Mouse (Mus musculus) common myeloid progenitor, adult 5-6 weeks (primary cell): Measurements from ENCODE around the gene Smim5. TPM values are rescaled to one million over a fixed set of nuclear protein-coding genes. Genes with fewer than 3 reads are reported as not detected.

Experiments used
- ATAC-seq: replicated peaks from 2 replicates; pipeline ENCODE4 v1.8.0; 2016; ENCODE audit warnings: low read depth, mild to moderate bottlenecking, moderate TSS enrichment, inconsistent platforms; ENCODE audit not compliant: poor library complexity, severe bottlenecking
- total RNA-seq: library from RNA; stranded (forward); fragments of 200-1000, 187-1606 nt; gene quantifications from 2 replicates; pipeline ENCODE4 v1.2.3, GENCODE M21; 2017

The Smim5 gene
- total RNA-seq, 1 experiment from 2014 or later, result 35.4 TPM

DNA sequence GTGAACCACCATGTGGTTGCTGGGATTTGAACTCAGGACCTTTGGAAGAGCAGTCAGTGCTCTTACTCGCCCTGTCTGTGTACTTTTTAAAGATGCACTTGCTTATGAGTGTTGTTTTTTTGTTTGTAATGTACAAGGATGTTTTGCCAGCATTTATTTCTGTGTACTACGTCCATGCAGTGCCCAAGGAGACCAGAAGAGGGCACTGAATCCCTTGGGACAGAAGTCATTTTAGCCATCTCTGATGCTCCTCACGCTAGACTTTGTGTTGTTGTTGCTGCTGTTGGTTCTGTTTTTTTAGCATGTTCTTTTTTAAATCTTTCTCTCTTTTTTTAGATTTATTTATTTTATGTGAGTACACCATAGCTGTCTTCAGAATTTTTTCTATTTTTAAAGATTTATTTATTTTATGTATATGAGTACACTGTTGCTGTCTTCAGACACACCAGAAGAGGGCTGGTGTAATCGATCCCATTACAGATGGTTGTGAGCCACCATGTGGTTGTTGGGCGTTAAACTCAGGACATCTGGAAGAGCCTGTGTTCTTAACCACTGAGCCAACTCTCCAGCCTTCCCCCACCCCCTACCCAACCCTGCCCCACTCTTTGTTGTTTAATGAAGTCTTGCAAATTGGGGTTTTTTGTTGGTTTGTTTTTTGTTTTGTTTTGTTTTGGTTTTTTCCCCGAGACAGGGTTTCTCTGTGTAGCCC is 20.5 kb downstream of the Smim5 start:
- ATAC-seq, result peak; percentile 91

DNA sequence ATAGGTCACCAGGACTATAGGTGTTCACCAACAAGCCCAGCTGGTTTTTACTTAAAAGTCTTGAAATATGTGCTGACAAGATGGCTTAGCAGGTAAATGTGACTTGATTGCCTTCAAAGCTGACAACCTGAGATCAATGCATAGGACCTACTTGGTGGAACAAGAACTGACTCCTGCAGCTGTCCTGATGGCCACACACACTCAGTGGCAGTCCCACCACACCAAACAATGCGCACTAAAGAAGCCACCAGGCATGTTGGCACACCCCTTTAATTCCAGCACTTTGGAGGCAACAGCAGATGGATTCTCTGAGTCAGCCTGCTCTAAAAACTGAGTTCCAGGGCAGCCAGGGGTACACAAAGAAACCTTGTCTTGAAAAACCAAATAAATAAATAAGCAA is 22.2 kb downstream of the Smim5 start:
- no peak for ATAC-seq

GRCm38 (mm10) chr11:115929031-115929430 is 29.3 kb downstream of the Smim5 start:
- no peak for ATAC-seq

GRCm38 (mm10) chr11:115929818-115930217 is 30.1 kb downstream of the Smim5 start:
- ATAC-seq, result no peak

DNA sequence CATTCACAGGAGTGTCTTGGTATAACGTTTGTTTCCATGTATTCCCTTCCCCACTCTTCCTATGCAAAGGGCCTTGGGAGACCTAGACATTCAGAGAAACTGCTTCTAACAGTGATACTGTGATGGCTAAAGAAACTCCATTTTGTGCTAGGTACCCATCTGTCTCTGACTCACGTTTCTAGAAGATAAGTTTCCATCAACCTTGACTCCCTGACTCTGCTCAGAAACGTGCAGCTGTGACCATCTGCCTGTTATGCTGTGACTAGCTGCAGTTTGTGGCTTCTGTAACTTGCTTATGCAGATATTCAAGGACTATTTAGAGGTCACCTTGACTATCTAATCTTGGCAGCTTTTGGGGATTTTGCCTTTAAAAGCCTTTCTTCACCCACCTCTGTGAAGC is 31.5 kb downstream of the Smim5 start:
- no peak for ATAC-seq

DNA sequence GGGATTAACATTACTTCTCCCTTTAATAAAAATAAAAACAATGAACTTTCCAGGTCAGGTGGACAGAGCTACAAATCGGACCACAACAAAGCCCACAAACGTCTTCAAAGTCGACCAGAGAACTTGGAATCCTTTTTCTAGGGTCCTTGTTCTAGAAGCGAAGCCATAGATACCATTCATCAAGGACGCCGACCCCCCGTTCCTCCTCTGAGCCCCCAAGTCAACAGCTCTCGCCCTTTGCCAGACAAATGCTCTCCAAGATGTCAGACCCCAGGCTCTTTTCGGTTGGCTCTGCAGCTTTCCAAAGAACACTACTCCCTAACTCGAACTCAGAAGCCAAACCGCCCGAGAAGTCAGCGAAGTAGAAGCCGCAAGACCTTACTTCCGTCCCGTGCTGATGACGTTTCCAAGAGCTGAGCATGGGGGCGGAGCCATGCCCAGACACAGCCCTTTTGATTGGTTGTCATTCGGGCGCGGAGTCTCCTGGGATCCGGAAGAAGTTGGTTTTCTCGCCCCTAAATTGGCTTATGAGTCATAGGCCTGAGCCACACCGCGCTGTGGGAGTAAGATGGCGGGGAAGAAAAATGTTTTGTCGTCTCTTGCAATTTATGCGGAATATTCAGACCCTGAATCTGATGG is 33.5 kb downstream of the Smim5 start, which contains the start of the genes Sap30bp and Recql5:
Gene Sap30bp (plus strand): TSS at position 175 of the 639 bp plus-strand sequence.
Gene Recql5 (minus strand): TSS at position 370 of the 639 bp plus-strand sequence.
- ATAC-seq, result peak; percentile 99

- ATAC-seq, result no peak
These were observed 34.0 kb downstream of the Smim5 start for GRCm38 (mm10) chr11:115933747-115934110.

DNA sequence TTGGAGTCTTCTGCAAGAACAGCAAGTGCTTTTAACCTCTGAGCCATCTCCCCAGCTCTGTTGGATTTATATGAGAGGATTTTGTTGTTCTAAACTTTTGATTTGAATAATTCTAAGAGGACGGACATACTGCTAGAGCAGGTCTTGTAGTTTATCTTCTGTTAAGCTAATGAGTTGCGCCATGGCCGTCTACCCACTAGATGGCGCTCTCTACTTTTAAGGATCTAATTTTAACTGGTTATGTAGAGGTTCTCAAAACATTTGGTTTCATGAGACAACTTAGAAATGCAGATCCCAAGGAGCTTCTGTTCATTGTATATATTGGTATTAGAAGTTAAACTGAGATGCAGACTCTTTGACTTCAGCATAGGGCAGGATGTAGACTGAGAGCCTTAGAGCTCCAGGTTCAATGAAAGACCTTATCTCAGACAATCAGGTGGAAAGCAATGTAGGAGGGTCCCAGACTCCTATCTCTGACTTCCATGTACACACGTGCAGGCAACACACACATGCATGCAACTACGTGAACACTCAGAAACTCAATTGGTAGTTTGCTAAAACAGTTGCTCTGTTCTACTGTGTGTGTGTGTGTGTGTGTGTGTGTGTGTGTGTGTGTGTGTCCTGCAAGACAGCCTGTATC is 40.0 kb downstream of the Smim5 start:
- ATAC-seq, result peak; percentile 63

DNA sequence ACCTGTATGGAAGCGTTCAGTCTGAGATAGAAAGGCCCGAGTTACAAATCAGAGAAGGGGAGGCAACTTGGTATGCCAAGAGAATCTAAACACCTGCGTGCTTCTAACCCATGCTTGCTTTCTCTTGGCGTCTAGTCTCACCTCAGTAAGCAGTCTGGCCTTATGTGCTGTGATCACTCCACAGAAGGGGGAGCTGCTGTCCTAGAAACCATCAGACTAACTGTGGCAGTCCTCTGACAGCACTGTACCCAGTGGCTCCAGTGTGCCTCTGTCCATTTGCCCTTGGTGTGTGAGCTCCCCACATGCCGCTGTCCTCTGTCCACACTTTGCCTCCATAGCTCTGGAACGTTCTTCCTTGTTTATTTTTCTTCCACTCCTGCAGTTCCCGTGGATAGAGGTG is 42.2 kb downstream of the Smim5 start:
- no peak for ATAC-seq

- no peak for ATAC-seq
These were observed 45.5 kb downstream of the Smim5 start for GRCm38 (mm10) chr11:115945247-115945646.

DNA sequence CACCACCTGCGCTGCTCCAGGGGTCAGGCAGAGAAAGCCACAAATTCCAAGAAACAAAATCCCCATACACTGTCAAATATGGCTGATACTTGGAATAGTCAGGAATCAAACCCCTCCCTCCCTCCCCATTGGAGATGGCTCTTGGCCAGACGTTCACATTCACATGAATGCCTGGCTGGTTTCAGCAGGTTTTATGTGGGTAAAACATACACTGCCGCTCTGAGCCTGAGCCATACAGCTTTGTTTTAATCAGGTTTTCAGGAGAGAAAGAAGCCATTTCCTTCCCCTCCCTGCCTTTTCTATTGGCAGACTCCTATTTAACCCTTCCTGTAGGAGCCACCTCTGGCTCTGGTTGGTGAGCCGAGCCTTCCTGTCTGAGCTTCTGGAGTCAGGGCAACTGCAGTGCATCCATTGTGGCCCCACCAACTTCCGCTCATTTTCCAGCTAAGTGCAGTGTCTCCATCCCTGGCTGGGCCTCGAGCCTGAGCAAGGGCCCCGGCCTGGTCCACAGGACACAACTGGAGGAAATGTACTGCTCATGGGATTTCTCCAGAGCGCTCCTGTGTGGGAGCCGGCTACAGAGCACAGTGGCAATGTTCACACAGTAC is 46.6 kb downstream of the Smim5 start:
- ATAC-seq, result no peak

DNA sequence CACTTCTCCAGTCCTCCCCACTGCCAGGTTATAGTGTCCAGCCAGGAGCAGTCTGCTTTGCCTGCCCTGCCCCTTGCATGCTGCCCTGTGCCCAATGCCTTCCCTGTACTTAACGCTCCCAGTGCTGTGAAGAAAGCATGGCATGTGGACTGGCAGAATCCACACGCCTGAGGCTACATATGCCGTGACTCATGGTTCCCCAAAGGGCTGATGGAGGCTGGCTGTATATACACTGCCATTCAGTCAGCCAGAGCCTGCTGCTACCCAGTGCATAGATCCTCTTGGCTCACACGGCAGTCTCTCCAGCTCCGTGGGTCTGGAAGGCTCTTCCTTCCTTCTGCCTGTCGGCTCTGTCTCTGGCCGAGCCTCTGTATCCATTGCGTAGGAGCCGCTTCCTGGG is 48.5 kb downstream of the Smim5 start:
- ATAC-seq, result no peak

GRCm38 (mm10) chr11:115950719-115951118 is 51.0 kb downstream of the Smim5 start:
- no peak for ATAC-seq

DNA sequence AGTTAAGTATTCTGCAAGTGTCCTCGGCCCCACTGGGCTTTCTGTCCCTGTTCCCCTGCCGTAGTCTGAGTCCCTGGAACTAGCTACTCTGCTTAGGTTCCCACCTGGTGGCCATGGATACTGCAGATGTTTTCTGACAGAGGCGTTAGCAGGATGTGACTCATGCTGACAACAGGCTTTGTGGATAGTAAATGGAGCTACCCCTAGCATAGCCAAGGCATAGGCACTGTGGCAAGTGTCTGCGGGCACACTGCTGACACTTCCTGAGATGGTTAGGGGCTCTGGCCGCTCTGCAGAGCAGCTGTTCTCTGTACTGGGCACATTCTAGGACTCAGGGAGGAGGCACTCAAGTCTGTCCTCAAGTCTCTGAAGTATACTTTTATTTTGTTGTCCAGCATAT is 54.9 kb downstream of the Smim5 start:
- no peak for ATAC-seq

DNA sequence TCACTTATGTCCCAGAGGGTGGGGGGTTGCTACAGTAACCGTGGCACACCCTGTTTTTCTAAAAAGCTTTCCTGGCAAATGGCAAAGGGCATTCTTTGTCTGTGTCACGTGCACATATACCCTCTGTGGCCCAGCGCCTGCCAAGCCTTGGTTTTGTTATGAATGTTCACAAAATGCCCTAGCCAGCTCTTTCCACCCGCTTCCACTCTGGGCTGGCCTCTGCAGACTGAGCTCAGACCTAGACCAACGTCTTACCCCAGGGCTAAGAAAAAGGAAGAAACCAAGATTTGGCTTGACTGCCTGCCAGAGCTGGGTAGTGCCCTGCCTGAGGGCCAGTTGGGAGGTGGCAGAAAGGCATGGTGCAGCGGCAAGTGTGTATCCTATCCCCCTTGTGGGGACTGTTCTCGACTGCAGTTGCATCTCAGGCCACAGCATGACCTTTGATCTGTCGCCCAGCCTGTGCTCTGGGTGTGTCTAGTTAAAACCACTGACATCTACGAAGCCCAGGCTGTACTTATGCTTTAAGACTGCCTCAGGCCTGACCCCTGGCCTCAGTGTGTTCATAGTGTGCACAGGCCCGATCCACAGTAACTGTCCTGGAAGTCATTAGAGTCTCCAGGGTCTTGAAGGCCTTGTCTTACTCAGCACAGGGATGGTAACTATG is 55.6 kb downstream of the Smim5 start:
- 0 out of 2 replicates have a peak, but pooled peaks have one; percentile 25 for ATAC-seq

Other genes starting within 250 kb of the Smim5 start
- 34.7 and 53.5 TPM in 2 replicates for gene Grb2, start 191.4 kb upstream of the Smim5 start, total RNA-seq
- gene Tmem94, start 134.5 kb upstream of the Smim5 start, total RNA-seq, result 18.3 and 23.2 TPM in 2 replicates
- 2.8 and 5.8 TPM in 2 replicates for gene Caskin2, start 86.3 kb upstream of the Smim5 start, total RNA-seq
- gene Tsen54, start 85.2 kb upstream of the Smim5 start, total RNA-seq, result 12.2 and 22.2 TPM in 2 replicates
- gene Llgl2, start 75.9 kb upstream of the Smim5 start, total RNA-seq, result 3.8 and 6.2 TPM in 2 replicates
- 3.3 and 3.7 TPM in 2 replicates for gene Myo15b, start 41.6 kb upstream of the Smim5 start, total RNA-seq
- 0.34 and 2.0 TPM in 2 replicates for gene Smim6, start 12.1 kb downstream of the Smim5 start, total RNA-seq
- gene Sap30bp, start 33.3 kb downstream of the Smim5 start, total RNA-seq, result 164 and 170 TPM in 2 replicates
- 23.6 and 25.3 TPM in 2 replicates for gene Recql5, start 33.5 kb downstream of the Smim5 start, total RNA-seq
- 0.29 and 5.1 TPM in 2 replicates for gene Itgb4, start 74.7 kb downstream of the Smim5 start, total RNA-seq
- 34.6 and 43.6 TPM in 2 replicates for gene Galk1, start 112.8 kb downstream of the Smim5 start, total RNA-seq
- 867 and 869 TPM in 2 replicates for gene H3f3b, start 128.0 kb downstream of the Smim5 start, total RNA-seq
- gene Unk, start 130.4 kb downstream of the Smim5 start, total RNA-seq, result 15.8 and 28.5 TPM in 2 replicates
- 29.7 and 29.9 TPM in 2 replicates for gene Unc13d, start 178.0 kb downstream of the Smim5 start, total RNA-seq
- gene Wbp2, start 187.0 kb downstream of the Smim5 start, total RNA-seq, result 26.2 and 32.7 TPM in 2 replicates
- gene Trim47, start 227.2 kb downstream of the Smim5 start, total RNA-seq, result 5.8 and 11.3 TPM in 2 replicates
- gene Trim65, start 231.2 kb downstream of the Smim5 start, total RNA-seq, result 9.9 and 12.5 TPM in 2 replicates
- gene Mrpl38, start 238.9 kb downstream of the Smim5 start, total RNA-seq, result 38.7 and 40.5 TPM in 2 replicates